Mouse (Mus musculus) heart, adult 2 months (tissue): ENCODE data around the gene Rbfox3.

Experiments used
- CTCF ChIP-seq: fragments of 200-600 bp; IDR thresholded peaks from 2 replicates; pipeline ENCODE4 v1.8.1; 2022; ENCODE audit warnings: antibody characterized with exemption, mild to moderate bottlenecking, moderate library complexity
- EP300 ChIP-seq: fragments of 200-500 bp; IDR thresholded peaks from 2 replicates; pipeline ENCODE4 v1.6.1; 2011; ENCODE audit warnings: low read depth, low read length, control low read depth; ENCODE audit not compliant: insufficient read depth
- POLR2A ChIP-seq: fragments of 200-500 bp; IDR thresholded peaks from 2 replicates; pipeline ENCODE4 v1.6.1; 2011; ENCODE audit warnings: mild to moderate bottlenecking, low read depth, low read length, control low read depth; ENCODE audit not compliant: insufficient read depth

DNA sequence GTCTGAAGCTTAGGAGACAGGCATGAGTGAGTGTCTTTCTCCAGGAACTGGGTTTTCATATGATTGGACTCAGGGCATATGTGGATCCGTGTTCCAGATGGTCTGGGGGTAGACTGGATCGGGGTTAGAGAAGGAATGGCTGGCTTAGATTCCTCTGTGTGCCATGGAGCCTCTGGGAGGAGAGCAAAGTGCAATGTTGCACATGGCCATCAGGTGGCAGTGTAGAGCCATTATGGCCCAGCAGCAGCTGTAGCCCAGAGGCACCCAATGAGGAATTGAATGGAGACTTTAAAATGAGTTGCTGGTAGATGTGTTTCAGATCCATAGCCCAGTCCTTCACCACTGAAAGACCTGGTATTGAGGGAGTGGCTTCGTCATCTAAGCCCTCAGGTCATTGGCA lies 465.6 kb downstream of the Rbfox3 start:
- TF ChIP-seq POLR2A (no peak), CTCF (peak; percentile 95), EP300 (peak; percentile 98)
